Mouse (Mus musculus) liver, embryonic 11.5 days (tissue): ENCODE measurements around the gene Ifit2. TPM values are rescaled to one million over a fixed set of nuclear protein-coding genes. Genes with fewer than 3 reads are reported as not detected.

ENCODE experiments used
- ATAC-seq: fragments of 200-750 bp; cut with Nextera tagmentation; replicated peaks from 2 replicates; pipeline ENCODE4 v1.8.0; 2017; ENCODE audit warnings: moderate number of reproducible peaks, mild to moderate bottlenecking, moderate TSS enrichment, moderate library complexity; ENCODE audit not compliant: low FRiP score
- DNase-seq: peaks from one replicate; pipeline ENCODE4 v3.0.0-alpha.2; 2017; ENCODE audit warnings: low spot score
- H3K27ac ChIP-seq: fragments of 300-500 bp; sonication (generic); 2 replicates; pipeline ENCODE4 v1.5.1; 2014; ENCODE audit warnings: mild to moderate bottlenecking, low read depth, low read length, control low read depth
- H3K27me3 ChIP-seq: fragments of 300-500 bp; sonication (generic); replicated peaks from 2 replicates; pipeline ENCODE4 v1.6.1; 2014; ENCODE audit warnings: low read length, mixed read lengths; ENCODE audit not compliant: control insufficient read depth, insufficient read depth
- H3K36me3 ChIP-seq: fragments of 300-500 bp; sonication (generic); 2 replicates; pipeline ENCODE4 v1.6.1; 2014; ENCODE audit warnings: mild to moderate bottlenecking, low read length, moderate library complexity, mixed read lengths; ENCODE audit not compliant: control insufficient read depth, insufficient read depth
- H3K4me1 ChIP-seq: fragments of 300-500 bp; sonication (generic); replicated peaks from 2 replicates; pipeline ENCODE4 v1.6.1; 2014; ENCODE audit warnings: low read length, mixed read lengths; ENCODE audit not compliant: control insufficient read depth, insufficient read depth
- H3K4me2 ChIP-seq: fragments of 300-500 bp; sonication (generic); 2 replicates; pipeline ENCODE4 v1.6.1; 2014; ENCODE audit warnings: mild to moderate bottlenecking, control low read depth, moderate library complexity
- H3K4me3 ChIP-seq: fragments of 300-500 bp; sonication (generic); 2 replicates; pipeline ENCODE4 v1.5.1; 2014; ENCODE audit warnings: low read depth, low read length, control low read depth
- H3K9ac ChIP-seq: fragments of 300-500 bp; sonication (generic); 2 replicates; pipeline ENCODE4 v1.6.1; 2014; ENCODE audit warnings: low read depth, low read length, control low read depth
- H3K9me3 ChIP-seq: fragments of 300-500 bp; sonication (generic); 2 replicates; pipeline ENCODE4 v1.6.1; 2016; ENCODE audit warnings: low read length, inconsistent platforms, mixed read lengths; ENCODE audit not compliant: control insufficient read depth
- WGBS: fragments of 180-500 bp; shearing (Covaris S2); extraction: QIAGEN DNeasy Blood & Tissue Kit; methylation state at CpG from one replicate; pipeline ENCODE4 v1.1.7; 2014; 5-methylcytosine and 5-hydroxymethylcytosine counted together
- polyA plus RNA-seq: library from polyadenylated mRNA; unstranded; fragments of >200 nt; fragmentation: Nextera tagmentation; extraction: Ambion mirVana; gene quantifications from 2 replicates; pipeline ENCODE4 v1.2.1, GENCODE M21; 2014

Ifit2 gene
- polyA plus RNA-seq, 1 experiment from 2014 or later: 5.8 TPM

DNA sequence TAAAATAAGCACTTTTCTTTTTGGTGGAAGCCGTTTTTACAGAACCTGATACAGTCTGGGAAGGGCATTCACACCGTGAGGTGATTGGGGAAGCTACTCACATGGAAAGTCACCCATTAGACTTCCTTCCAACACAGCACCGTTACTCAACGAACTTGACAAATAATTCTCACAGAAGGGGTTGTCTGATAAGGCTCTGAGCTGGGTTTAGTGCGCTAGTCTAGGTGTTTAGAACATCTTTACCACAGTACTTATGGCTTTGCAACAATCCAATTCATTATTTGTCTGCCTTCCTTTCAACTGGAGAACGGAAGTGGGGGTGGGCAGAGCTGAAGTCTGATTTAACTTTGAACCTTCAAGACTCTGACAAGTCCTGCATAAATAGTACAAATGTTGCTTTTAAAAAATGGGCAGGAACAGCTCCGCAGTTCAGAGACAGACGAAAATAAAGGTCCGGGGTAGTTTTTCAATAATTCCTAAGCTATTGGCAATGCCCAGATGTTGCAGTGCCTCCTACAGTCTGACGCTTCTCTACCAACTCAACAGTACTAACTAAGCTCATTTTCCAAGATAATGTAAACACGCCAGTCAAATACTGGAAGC, 24.1 kb upstream of the Ifit2 start:
- no peaks in the 10 kb centered on the region for H3K27me3 ChIP-seq
- H3K4me2 ChIP-seq: peak overlapping the region; percentile 93
- 7% methylated on average over 11 of the region's 11 CpGs for WGBS
- peak overlapping the region; percentile 80 for H3K4me3 ChIP-seq
- H3K9ac ChIP-seq: peak overlapping the region; percentile 70
- ATAC-seq (peak; percentile 40), DNase-seq (no peak)
- peaks cover 4% of the 10 kb centered on the region; the same call in 1 of the 2 replicates for H3K36me3 ChIP-seq
- peak overlapping the region; percentile 67 for H3K27ac ChIP-seq
- peaks cover 11% of the 10 kb centered on the region; the same call in 1 of the 2 replicates for H3K4me1 ChIP-seq
- H3K9me3 ChIP-seq: no peaks in the 10 kb centered on the region

DNA sequence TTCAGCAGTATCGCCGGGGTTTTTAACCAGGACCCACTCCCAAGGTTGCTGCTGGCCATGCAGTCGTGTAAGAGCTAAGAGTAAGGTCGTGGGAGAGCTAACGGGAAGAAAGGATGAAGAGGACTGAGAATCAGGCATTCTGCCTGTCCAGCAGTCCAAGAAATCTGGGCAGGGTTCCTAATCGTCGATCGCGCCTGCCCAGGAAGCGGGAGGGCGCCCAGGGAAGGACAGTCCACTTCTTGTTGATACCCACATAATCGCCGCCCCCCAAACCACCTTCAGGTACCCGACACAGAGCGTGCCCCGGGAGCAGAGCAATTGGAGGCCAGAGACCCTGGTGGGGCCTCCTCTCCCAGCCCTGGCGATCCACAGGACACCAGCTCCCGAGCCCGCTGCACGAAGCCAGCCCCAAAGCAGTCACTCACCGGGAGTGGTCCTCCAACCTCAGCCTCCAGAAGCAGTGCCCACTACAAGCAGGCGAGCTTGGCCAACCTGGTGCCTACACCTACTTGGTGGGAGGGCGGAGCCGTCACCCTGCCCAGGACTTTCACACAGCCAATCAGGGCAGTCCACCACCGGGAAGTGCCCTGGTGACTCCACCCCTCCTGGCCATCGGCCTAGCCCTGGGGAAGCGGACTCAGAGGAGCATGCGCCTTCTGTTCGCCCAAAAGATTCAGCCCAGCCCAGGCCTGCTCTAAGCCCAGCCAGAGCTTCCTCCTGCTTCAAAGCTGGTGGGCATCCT, 23.4 kb upstream of the Ifit2 start, which contains the start of gene Lipa:
TSS of gene Lipa (minus strand) at position 534 of the 742 bp plus-strand sequence.
- DNase-seq: peak; percentile 86
- peak; percentile 100 for ATAC-seq
- Histone ChIP-seq H3K9me3 (no peaks in the 10 kb centered on the region), H3K9ac (peak within 1 kb of the TSS; percentile 70), H3K4me3 (peak within 1 kb of the TSS; percentile 80), H3K27me3 (no peaks in the 10 kb centered on the region), H3K27ac (peak within 1 kb of the TSS; percentile 67), H3K4me1 (peaks cover 8% of the 10 kb centered on the region; the same call in 1 of the 2 replicates), H3K36me3 (no peaks in the 10 kb centered on the region), H3K4me2 (peak within 1 kb of the TSS; percentile 93)
- under 1% methylated on average over 29 of the region's 29 CpGs for WGBS

DNA sequence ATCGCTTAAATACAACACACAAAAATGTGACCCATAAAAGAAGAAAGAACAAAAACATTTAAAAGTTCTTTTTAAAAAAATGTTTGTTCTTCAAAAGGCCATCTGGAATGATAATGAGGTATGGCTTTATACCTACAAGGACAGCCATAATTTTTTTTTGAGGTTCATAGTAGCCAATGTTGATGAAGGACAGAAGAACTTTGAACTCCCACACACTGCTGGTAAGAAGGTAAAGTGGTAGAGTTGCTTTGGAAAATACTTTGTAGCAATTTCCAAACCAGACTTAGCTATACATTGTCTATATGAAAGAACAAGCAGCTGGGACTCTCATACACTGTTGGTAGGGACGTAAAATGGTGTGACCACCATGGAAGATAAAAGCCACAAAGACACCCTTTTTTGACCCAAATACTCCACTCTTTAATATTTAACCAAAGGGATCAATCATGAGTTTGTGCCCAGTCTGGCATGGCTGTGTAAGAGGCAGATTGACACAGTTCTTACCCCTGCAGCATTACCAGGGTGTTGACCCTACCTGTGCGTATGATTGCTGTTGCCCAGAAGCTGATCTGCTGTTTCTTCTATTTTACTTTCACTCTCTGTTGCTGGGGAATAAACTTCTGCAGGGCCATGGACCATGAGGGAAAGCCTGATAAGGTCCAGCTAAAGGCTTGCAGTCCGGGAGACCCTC, 18.3 kb upstream of the Ifit2 start:
- 79% methylated on average over 4 of the region's 4 CpGs for WGBS
- no peak for ATAC-seq

DNA sequence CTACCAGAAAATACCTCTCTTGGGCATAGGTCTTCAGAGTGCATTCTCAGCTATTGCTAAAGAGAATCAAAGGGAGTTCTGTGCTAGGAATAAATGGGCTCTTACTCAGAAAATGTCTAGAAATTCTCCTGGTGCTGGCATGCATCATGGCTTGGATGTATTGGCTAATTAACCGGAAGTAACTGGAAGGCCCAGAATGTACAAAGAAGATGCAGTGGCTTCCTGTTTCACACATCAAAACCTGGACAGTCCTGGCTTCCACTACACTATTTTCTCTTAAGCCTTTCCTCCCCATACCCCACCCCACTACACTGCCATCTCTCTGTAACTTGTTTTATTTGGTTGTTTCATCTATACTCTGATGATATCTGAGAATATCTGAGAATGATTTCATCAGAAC, 11.1 kb upstream of the Ifit2 start:
- Histone ChIP-seq H3K4me1 (no peaks in the 10 kb centered on the region), H3K4me2 (no peak overlapping the region), H3K27ac (no peak overlapping the region), H3K36me3 (no peaks in the 10 kb centered on the region), H3K4me3 (no peak overlapping the region), H3K9me3 (no peaks in the 10 kb centered on the region), H3K9ac (no peak overlapping the region), H3K27me3 (no peaks in the 10 kb centered on the region)
- DNase-seq (no peak), ATAC-seq (no peak)
- 69% methylated on average over 1 of the region's 1 CpGs for WGBS

More for the DNA sequence above, 18.3 kb upstream of the Ifit2 start:
- H3K4me3 ChIP-seq: no peak overlapping the region
- H3K4me1 ChIP-seq: no peaks in the 10 kb centered on the region
- H3K27ac ChIP-seq: no peak overlapping the region
- no peaks in the 10 kb centered on the region for H3K9me3 ChIP-seq
- H3K4me2 ChIP-seq: no peak overlapping the region
- no peaks in the 10 kb centered on the region for H3K27me3 ChIP-seq
- no peak overlapping the region for H3K9ac ChIP-seq
- DNase-seq: no peak
- H3K36me3 ChIP-seq: no peaks in the 10 kb centered on the region

DNA sequence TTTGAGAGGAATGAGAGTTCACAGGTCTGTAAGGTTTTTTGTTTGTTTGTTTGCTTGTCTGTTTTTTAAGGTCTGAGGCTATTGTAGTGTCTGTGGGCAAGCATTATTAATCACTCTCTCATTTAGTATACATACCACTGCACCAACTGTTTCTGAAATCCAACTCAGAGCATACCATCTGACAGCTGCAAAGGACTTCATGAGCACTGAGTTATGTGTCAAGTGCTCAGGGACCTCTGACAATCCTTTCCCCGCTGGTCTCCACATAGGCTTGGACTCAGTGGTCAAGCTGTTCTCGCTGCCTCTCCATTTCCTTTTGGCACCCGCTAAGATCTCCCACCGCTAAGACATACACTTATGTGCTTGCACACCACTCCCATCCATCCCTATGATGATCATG, 4.3 kb upstream of the Ifit2 start:
- H3K36me3 ChIP-seq: no peaks in the 10 kb centered on the region
- DNase-seq: no peak
- WGBS: 81% methylated on average over 4 of the region's 4 CpGs
- H3K9ac ChIP-seq: no peak overlapping the region
- H3K9me3 ChIP-seq: no peaks in the 10 kb centered on the region
- peaks cover 5% of the 10 kb centered on the region; the same call in 1 of the 2 replicates for H3K4me1 ChIP-seq
- H3K4me3 ChIP-seq: no peak overlapping the region
- no peak overlapping the region for H3K4me2 ChIP-seq
- no peak overlapping the region for H3K27ac ChIP-seq
- no peak for ATAC-seq
- no peaks in the 10 kb centered on the region for H3K27me3 ChIP-seq

DNA sequence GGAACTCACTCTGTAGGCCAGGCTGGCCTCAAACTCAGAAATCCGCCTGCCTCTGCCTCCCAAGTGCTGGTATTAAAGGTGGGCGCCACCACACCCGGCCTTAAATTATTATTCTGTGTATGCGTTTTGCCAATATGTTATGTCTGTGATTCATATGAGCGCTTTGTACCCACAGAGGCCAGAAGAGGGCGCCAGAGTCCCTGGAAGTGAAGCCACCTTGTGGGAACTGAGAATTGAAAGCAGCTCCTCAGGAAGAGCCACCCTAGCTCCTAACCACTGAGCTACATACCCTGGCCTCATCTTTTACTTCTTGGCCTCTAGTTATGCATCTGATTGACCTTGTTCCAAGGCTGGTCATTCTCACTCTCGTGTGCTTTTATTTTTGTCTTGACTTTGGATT, 2.5 kb upstream of the Ifit2 start:
- Histone ChIP-seq H3K27me3 (no peaks in the 10 kb centered on the region), H3K36me3 (no peaks in the 10 kb centered on the region), H3K4me2 (no peak overlapping the region), H3K9me3 (no peaks in the 10 kb centered on the region), H3K4me3 (no peak overlapping the region), H3K9ac (no peak overlapping the region), H3K27ac (no peak overlapping the region), H3K4me1 (peaks cover 5% of the 10 kb centered on the region; the same call in 1 of the 2 replicates)
- 34% methylated on average over 7 of the region's 7 CpGs for WGBS
- peak; percentile 51 for DNase-seq
- ATAC-seq: no peak

DNA sequence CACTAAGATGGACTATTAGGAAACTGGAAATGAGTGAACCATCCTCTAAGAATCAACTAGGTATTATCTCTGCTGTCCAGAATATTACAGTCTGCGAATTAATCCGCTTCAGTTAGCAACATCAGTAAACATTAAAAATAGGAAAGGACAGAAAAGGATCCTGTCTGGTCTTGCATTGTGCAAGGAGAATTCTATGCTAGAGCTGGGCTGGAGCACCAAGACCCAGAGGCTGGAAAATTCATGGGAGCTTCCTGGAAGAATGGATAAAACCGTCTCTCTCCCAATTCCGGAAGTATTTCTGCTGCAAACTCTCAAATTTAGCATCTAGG, 325 bp upstream of the Ifit2 start:
- Histone ChIP-seq H3K4me3 (peak overlapping the region; percentile 50), H3K9ac (peak overlapping the region; percentile 55; the same call in 1 of the 2 replicates), H3K4me2 (peak overlapping the region; percentile 71), H3K36me3 (no peaks in the 10 kb centered on the region), H3K4me1 (peaks cover 5% of the 10 kb centered on the region; the same call in 1 of the 2 replicates), H3K27ac (no peak overlapping the region), H3K9me3 (no peaks in the 10 kb centered on the region), H3K27me3 (no peaks in the 10 kb centered on the region)
- DNase-seq (no peak), ATAC-seq (no peak)
- 31% methylated on average over 4 of the region's 4 CpGs for WGBS

DNA sequence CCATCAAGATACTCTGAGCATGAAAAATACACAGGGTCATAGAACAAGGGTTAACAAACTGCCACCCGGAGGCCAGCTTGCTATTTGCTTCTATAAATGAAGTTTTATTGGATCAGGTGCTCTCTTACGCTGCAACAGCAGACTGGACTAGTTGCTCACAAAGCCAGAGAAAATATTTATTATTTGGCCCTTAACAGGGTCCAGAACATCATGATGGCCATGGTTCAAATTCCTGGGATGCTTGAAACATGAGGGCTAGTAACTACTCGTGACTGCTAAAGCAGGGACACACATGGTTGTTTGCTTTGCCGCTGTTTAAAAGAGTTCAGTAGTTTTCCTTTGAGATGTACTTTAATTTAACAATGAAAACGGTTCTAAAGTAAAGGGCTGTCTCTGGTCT, 1.5 kb downstream of the Ifit2 start:
- Histone ChIP-seq H3K4me3 (no peak overlapping the region), H3K36me3 (no peaks in the 10 kb centered on the region), H3K9me3 (no peaks in the 10 kb centered on the region), H3K9ac (no peak overlapping the region), H3K4me2 (no peak overlapping the region; the same call in 1 of the 2 replicates), H3K27me3 (no peaks in the 10 kb centered on the region), H3K4me1 (peaks cover 5% of the 10 kb centered on the region; the same call in 1 of the 2 replicates), H3K27ac (no peak overlapping the region)
- no peak for ATAC-seq
- 65% methylated on average over 5 of the region's 5 CpGs for WGBS
- no peak for DNase-seq
